Mouse (Mus musculus) liver, adult 2 months (tissue): Measurements from ENCODE around the gene Sdsl. TPM values are rescaled to one million over a fixed set of nuclear protein-coding genes. Genes with fewer than 3 reads are reported as not detected.

Experiments
- DNase-seq: peaks from one replicate; pipeline ENCODE4 v3.0.0-alpha.2; 2011; ENCODE audit warnings: low read depth, low spot score; ENCODE audit errors: extremely low read depth
- H3K27ac ChIP-seq: fragments of 200-500 bp; replicated peaks from 2 replicates; pipeline ENCODE4 v1.5.1; 2012; ENCODE audit warnings: low read depth, mild to moderate bottlenecking, control low read depth, inconsistent platforms, low read length; ENCODE audit not compliant: insufficient read depth
- H3K27me3 ChIP-seq: fragments of 200-500 bp; 2 replicates; pipeline ENCODE4 v1.6.1; 2012; ENCODE audit warnings: mild to moderate bottlenecking, moderate library complexity, low read length, inconsistent platforms; ENCODE audit not compliant: control insufficient read depth, insufficient read depth
- H3K36me3 ChIP-seq: fragments of 200-500 bp; 2 replicates; pipeline ENCODE4 v1.6.1; 2012; ENCODE audit warnings: low read length, inconsistent platforms; ENCODE audit not compliant: control insufficient read depth, insufficient read depth
- H3K4me1 ChIP-seq: fragments of 200-500 bp; 2 replicates; pipeline ENCODE4 v1.6.1; 2011; ENCODE audit warnings: low read length; ENCODE audit not compliant: control insufficient read depth, insufficient read depth
- H3K4me3 ChIP-seq: fragments of 200-500 bp; 2 replicates; pipeline ENCODE4 v1.5.1; 2011; ENCODE audit warnings: low read depth, mild to moderate bottlenecking, control low read depth, low read length, moderate library complexity; ENCODE audit not compliant: insufficient read depth
- H3K79me2 ChIP-seq: fragments of 200-500 bp; 2 replicates; pipeline ENCODE4 v1.6.1; 2012; ENCODE audit warnings: inconsistent platforms, mild to moderate bottlenecking, low read length, moderate library complexity; ENCODE audit not compliant: control insufficient read depth, insufficient read depth
- H3K9ac ChIP-seq: fragments of 200-500 bp; 2 replicates; pipeline ENCODE4 v1.6.1; 2012; ENCODE audit warnings: low read depth, mild to moderate bottlenecking, control low read depth, inconsistent platforms, low read length
- CTCF ChIP-seq: fragments of 200-500 bp; IDR thresholded peaks from 2 replicates; pipeline ENCODE4 v1.5.1; 2011; ENCODE audit warnings: low read depth, low read length, control low read depth
- POLR2A ChIP-seq: fragments of 200-500 bp; IDR thresholded peaks from 2 replicates; pipeline ENCODE4 v1.6.1; 2011; ENCODE audit warnings: low read length, control low read depth; ENCODE audit not compliant: insufficient read depth; ENCODE audit errors: extremely low read depth
- WGBS: fragments of 180-500 bp; shearing (Covaris S2); methylation state at CpG from one replicate; pipeline ENCODE4 v1.1.7; 2018; 5-methylcytosine and 5-hydroxymethylcytosine counted together
- polyA plus RNA-seq: library from polyadenylated mRNA; depleted of rRNA; stranded (reverse); fragments of >200 nt; gene quantifications from 2 replicates; pipeline ENCODE4 v1.2.3, GENCODE M21; 2012; rRNA removed
- total RNA-seq: library from RNA; depleted of rRNA; stranded (reverse); fragments of >200 nt; gene quantifications from 2 replicates; pipeline ENCODE4 v1.2.3, GENCODE M21; 2014; rRNA removed

The Sdsl gene
- total and polyA plus RNA-seq, 2 experiments, result 11.7 to 18.6 TPM

GRCm38 (mm10) chr5:120420106-120420505 is 52.5 kb downstream of the Sdsl start:
- Histone ChIP-seq H3K79me2 (no peaks in the 10 kb centered on the region), H3K9ac (no peak overlapping the region), H3K27me3 (peaks cover 8% of the 10 kb centered on the region), H3K36me3 (no peaks in the 10 kb centered on the region), H3K27ac (no peak overlapping the region), H3K4me1 (no peaks in the 10 kb centered on the region), H3K4me3 (no peak overlapping the region)
- 76% methylated on average over 8 of the region's 8 CpGs for WGBS
- no peak for DNase-seq
- TF ChIP-seq CTCF, result no peak
- no peak for TF ChIP-seq POLR2A

- no peak overlapping the region for H3K27ac ChIP-seq
- H3K4me3 ChIP-seq, result no peak overlapping the region
- DNase-seq, result no peak
- H3K36me3 ChIP-seq, result no peaks in the 10 kb centered on the region
- no peaks in the 10 kb centered on the region for H3K79me2 ChIP-seq
- H3K4me1 ChIP-seq, result no peaks in the 10 kb centered on the region
- H3K27me3 ChIP-seq, result peaks cover 6% of the 10 kb centered on the region; the same call in 1 of the 2 replicates
- 0 out of 2 replicates have a peak, but pooled peaks have one; percentile 14 for TF ChIP-seq CTCF
- TF ChIP-seq POLR2A, result no peak
- WGBS, result 79% methylated on average over 6 of the region's 6 CpGs
- H3K9ac ChIP-seq, result no peak overlapping the region
Observed at GRCm38 (mm10) chr5:120413436-120413835, 59.2 kb downstream of the Sdsl start.

GRCm38 (mm10) chr5:120409385-120410378 is 62.9 kb downstream of the Sdsl start:
- no peak for TF ChIP-seq POLR2A
- no peak for TF ChIP-seq CTCF
- no peaks in the 10 kb centered on the region for H3K79me2 ChIP-seq
- 4% methylated on average over 41 of the region's 41 CpGs for WGBS
- no peak overlapping the region for H3K4me3 ChIP-seq
- no peaks in the 10 kb centered on the region for H3K36me3 ChIP-seq
- H3K9ac ChIP-seq, result no peak overlapping the region
- no peak for DNase-seq
- no peaks in the 10 kb centered on the region for H3K4me1 ChIP-seq
- peaks cover 6% of the 10 kb centered on the region; the same call in 1 of the 2 replicates for H3K27me3 ChIP-seq
- no peak overlapping the region for H3K27ac ChIP-seq

- H3K27ac ChIP-seq, result no peak overlapping the region
- no peaks in the 10 kb centered on the region for H3K79me2 ChIP-seq
- H3K9ac ChIP-seq, result no peak overlapping the region
- H3K4me3 ChIP-seq, result no peak overlapping the region
- no peaks in the 10 kb centered on the region for H3K4me1 ChIP-seq
- DNase-seq, result no peak
- TF ChIP-seq POLR2A, result no peak
- H3K27me3 ChIP-seq, result peaks cover 6% of the 10 kb centered on the region; the same call in 1 of the 2 replicates
- WGBS, result 80% methylated on average over 14 of the region's 14 CpGs
- no peaks in the 10 kb centered on the region for H3K36me3 ChIP-seq
Observed at GRCm38 (mm10) chr5:120408933-120409332, 63.7 kb downstream of the Sdsl start.

Other genes starting within 250 kb of the Sdsl start
- not detected in 2 replicates for gene Lhx5, start 41.1 kb downstream of the Sdsl start, total RNA-seq
- not detected in 2 replicates for gene Lhx5, start 41.1 kb downstream of the Sdsl start, polyA plus RNA-seq
- gene Sds, start 3.7 kb upstream of the Sdsl start, total RNA-seq, result 410 and 645 TPM in 2 replicates
- gene Sds, start 3.7 kb upstream of the Sdsl start, polyA plus RNA-seq, result 648 and 709 TPM in 2 replicates
- gene Plbd2, start 30.8 kb upstream of the Sdsl start, total RNA-seq, result 18.1 and 28.9 TPM in 2 replicates
- 41.9 and 42.0 TPM in 2 replicates for gene Plbd2, start 30.8 kb upstream of the Sdsl start, polyA plus RNA-seq
- 40.6 and 78.9 TPM in 2 replicates for gene Slc8b1, start 38.4 kb upstream of the Sdsl start, total RNA-seq
- 47.6 and 52.4 TPM in 2 replicates for gene Slc8b1, start 38.4 kb upstream of the Sdsl start, polyA plus RNA-seq
- 7.6 and 11.5 TPM in 2 replicates for gene Tpcn1, start 115.9 kb upstream of the Sdsl start, total RNA-seq
- 51.9 and 78.1 TPM in 2 replicates for gene Tpcn1, start 115.9 kb upstream of the Sdsl start, polyA plus RNA-seq
- 0.09 TPM in 1 of 2 replicates, not detected in the other for gene Iqcd, start 116.2 kb upstream of the Sdsl start, total RNA-seq
- 0.15 and 0.22 TPM in 2 replicates for gene Iqcd, start 116.2 kb upstream of the Sdsl start, polyA plus RNA-seq
- gene Rita1, start 139.8 kb upstream of the Sdsl start, total RNA-seq, result 4.4 and 5.9 TPM in 2 replicates
- gene Rita1, start 139.8 kb upstream of the Sdsl start, polyA plus RNA-seq, result 9.1 and 10.5 TPM in 2 replicates
- 15.2 and 19.8 TPM in 2 replicates for gene Ddx54, start 139.9 kb upstream of the Sdsl start, total RNA-seq
- 24.2 and 24.6 TPM in 2 replicates for gene Ddx54, start 139.9 kb upstream of the Sdsl start, polyA plus RNA-seq
- not detected in 2 replicates for gene Cfap73, start 161.4 kb upstream of the Sdsl start, total RNA-seq
- not detected in 2 replicates for gene Cfap73, start 161.4 kb upstream of the Sdsl start, polyA plus RNA-seq
- gene Rasal1, start 176.0 kb upstream of the Sdsl start, total RNA-seq, result 0.09 and 0.54 TPM in 2 replicates
- gene Rasal1, start 176.0 kb upstream of the Sdsl start, polyA plus RNA-seq, result 0.10 and 0.95 TPM in 2 replicates
- gene Dtx1, start 239.1 kb upstream of the Sdsl start, total RNA-seq, result 0.65 and 1.4 TPM in 2 replicates
- 0.75 and 1.3 TPM in 2 replicates for gene Dtx1, start 239.1 kb upstream of the Sdsl start, polyA plus RNA-seq